Mouse (Mus musculus): ENCODE measurements at regions not wholly inside any gene's neighbourhood (a gene's known extent, or its start where the extent isn't known, plus 50 kb on each side); places are given as distances from the start of the nearest gene placed in this dataset.

GRCm38 (mm10) chr12:94733179-94733578 is 958.8 kb upstream of the Flrt2 start:
- DNase-seq (ENCODE audit: low spot score in 2 of 2) = no peak

GRCm38 (mm10) chr12:94737263-94737662 is 954.8 kb upstream of the Flrt2 start:
- DNase-seq (ENCODE audit: low spot score in 2 of 2) = no peak

- DNase-seq (ENCODE audit: low spot score in 2 of 2) = no peak
Measured at GRCm38 (mm10) chr12:94749747-94750515, 942.1 kb upstream of the Flrt2 start.

GRCm38 (mm10) chr12:94755754-94756153 is 936.3 kb upstream of the Flrt2 start:
- no peak for DNase-seq (ENCODE audit: low spot score in 2 of 2)

GRCm38 (mm10) chr12:94795913-94796615 is 896.0 kb upstream of the Flrt2 start:
- no peak for DNase-seq (ENCODE audit: low spot score in 2 of 2)

GRCm38 (mm10) chr12:94804692-94805091 is 887.3 kb upstream of the Flrt2 start:
- DNase-seq (ENCODE audit: low spot score in 2 of 2) = no peak

GRCm38 (mm10) chr12:94831400-94831799 is 860.6 kb upstream of the Flrt2 start:
- DNase-seq (ENCODE audit: low spot score in 2 of 2) = no peak

GRCm38 (mm10) chr12:94862720-94863119 is 829.3 kb upstream of the Flrt2 start:
- DNase-seq (ENCODE audit: low spot score in 2 of 2) = no peak

- DNase-seq (ENCODE audit: low spot score in 2 of 2) = no peak
Measured at GRCm38 (mm10) chr12:94910816-94911215, 781.2 kb upstream of the Flrt2 start.

- DNase-seq (ENCODE audit: low spot score in 2 of 2) = no peak
Measured at GRCm38 (mm10) chr12:94943067-94943466, 749.0 kb upstream of the Flrt2 start.

Small RNA genes lying in the stretch of these regions (microRNA-seq; reads per million reads assigned to microRNA genes)
- gene Mir8099-2 (ENCODE audit: borderline number of aligned reads in 2 of 2) = 0 reads per million in 2 experiments

Data from adrenal gland, adult 18-20 months (tissue).